Mouse (Mus musculus) lung, adult 2 months (tissue): ENCODE data around the gene Rad1.

Experiments used
- CTCF ChIP-seq: fragments of 200-500 bp; IDR thresholded peaks from 2 replicates; pipeline ENCODE4 v1.5.1; 2011; ENCODE audit warnings: mild to moderate bottlenecking, low read length, control low read depth; ENCODE audit not compliant: insufficient read depth
- POLR2A ChIP-seq: fragments of 200-500 bp; IDR thresholded peaks from 2 replicates; pipeline ENCODE4 v1.6.1; 2011; ENCODE audit warnings: low read depth, mild to moderate bottlenecking, control low read depth, low read length, borderline replicate concordance; ENCODE audit errors: extremely low read depth

DNA sequence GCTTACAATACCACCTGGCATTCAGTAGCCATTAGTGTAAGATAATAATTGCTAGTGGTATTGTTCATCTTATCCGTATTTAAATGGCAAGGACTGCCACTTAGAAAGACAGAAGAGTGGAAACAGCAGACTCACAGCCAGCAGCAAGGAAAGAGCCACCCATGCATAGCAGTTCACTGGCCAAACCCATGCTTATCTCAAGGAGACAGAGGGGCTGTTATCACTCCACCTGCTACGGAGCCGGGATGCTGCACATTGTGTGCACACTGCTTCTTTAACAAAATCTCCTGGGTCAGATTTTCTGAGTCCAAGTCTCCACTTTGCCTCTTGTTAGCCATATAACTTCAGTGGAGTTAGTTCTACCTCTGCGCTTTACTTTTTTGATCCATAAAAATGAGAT, 45.5 kb downstream of the Rad1 start:
- TF ChIP-seq POLR2A, result no peak
- TF ChIP-seq CTCF, result no peak
